Mouse (Mus musculus) ovary, adult 2 months (tissue): Measurements from ENCODE around the gene Vmn1r72. TPM values are rescaled to one million over a fixed set of nuclear protein-coding genes. Genes with fewer than 3 reads are reported as not detected.

ENCODE experiments used
- polyA plus RNA-seq: library from polyadenylated mRNA; depleted of rRNA; stranded (reverse); fragments of >200 nt; gene quantifications from 2 replicates; pipeline ENCODE4 v1.2.3, GENCODE M21; 2012; rRNA removed

Vmn1r72 gene
- polyA plus RNA-seq: not detected in 2 replicates

DNA sequence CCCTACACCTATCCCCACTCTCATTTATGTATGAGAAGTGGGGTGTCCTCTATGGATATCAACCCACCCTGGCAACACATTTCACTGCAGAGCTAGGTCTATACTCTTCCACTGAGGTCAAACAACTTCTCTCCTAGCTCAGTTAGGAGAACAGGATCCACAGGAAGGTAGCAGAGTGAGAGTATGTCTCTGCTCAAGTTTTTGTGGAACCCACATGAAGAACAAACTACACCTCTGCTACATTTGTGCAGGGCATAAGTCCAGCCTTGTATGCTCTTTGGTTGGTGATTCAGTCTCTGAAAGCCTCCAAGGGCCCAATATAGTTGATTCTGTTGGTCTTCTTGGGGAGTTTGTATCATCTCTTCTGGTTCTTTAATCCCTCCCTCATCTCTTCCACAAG lies at the start of gene Vmn1r72:
Vmn1r72 (minus strand) TSS at position 101 of the 400 bp plus-strand sequence.

Other genes starting within 250 kb of the Vmn1r72 start
- not detected in 2 replicates for gene Zscan4-ps2, start 165.8 kb downstream of the Vmn1r72 start, polyA plus RNA-seq
- gene Zscan4-ps3, start 70.8 kb downstream of the Vmn1r72 start, polyA plus RNA-seq: 0.08 TPM in 1 of 2 replicates, not detected in the other
- gene Vmn1r73, start 50.1 kb upstream of the Vmn1r72 start, polyA plus RNA-seq: not detected in 2 replicates
- gene Vmn1r74, start 153.8 kb upstream of the Vmn1r72 start, polyA plus RNA-seq: not detected in 2 replicates
- gene Vmn1r75, start 194.5 kb upstream of the Vmn1r72 start, polyA plus RNA-seq: not detected in 2 replicates